ENCODE assay signal across 7 mouse cellular contexts in the genomic region with DNA sequence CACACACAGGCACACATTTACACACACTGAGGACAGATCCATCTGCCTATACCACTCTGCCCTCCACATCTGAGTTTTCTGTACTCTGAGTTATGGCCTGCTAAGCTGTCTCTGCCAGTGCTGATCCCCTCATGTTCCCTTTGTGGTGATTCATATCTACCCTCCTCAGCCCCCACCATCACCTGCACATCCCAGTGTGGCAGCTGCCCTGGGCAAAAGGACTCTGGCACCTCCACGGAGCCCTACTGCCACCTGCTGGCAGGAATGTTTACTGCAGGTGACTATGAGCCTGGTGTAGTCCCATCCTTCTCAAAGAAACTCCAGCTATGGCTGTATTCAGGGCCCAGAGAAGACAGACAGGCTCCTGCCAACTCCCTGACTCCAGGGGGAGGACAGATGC. TPM values are rescaled to one million over a fixed set of nuclear protein-coding genes. Genes with fewer than 3 reads are reported as not detected.
DNase-seq lines count a peak whose midpoint lies in the region; ATAC-seq lines count a peak whose summit lies in the region.

No protein-coding gene starts in this region.

- peak; percentile 86 for DNase-seq in adrenal gland, adult 2 months
- DNase-seq in embryo, embryonic 11 days = peak; percentile 83
- DNase-seq in gastrocnemius, postnatal 25 days = peak; percentile 56
- peak; percentile 89 to 93 for DNase-seq in left cerebral cortex, postnatal 25 days (ENCODE audit: low spot score in 2 of 2)
- DNase-seq in midbrain, embryonic 14.5 days = peak; percentile 89
- DNase-seq in spleen, adult 12 weeks (ENCODE audit: low spot score) = peak; percentile 57

- 0% methylated on average over 1 of the region's 1 CpGs for WGBS in intestine, embryonic 16.5 days
- WGBS in midbrain, embryonic 14.5 days = 0% methylated on average over 1 of the region's 1 CpGs

- no peak overlapping the region for H3K9ac ChIP-seq in intestine, embryonic 16.5 days (ENCODE audit: low read depth, low read length)
- H3K9ac ChIP-seq in midbrain, embryonic 14.5 days (replicated peaks; ENCODE audit: low read length) = no peak overlapping the region

- intact Hi-C loops in left cerebral cortex, postnatal 25 days (cut with DNase I) = loop anchor here (10.0 kb wide), 1 partner anchor 545 kb away; no protein-coding TSS in a partner anchor

- peak; percentile 81 for ATAC-seq in intestine, embryonic 16.5 days
- peak; percentile 59 for ATAC-seq in midbrain, embryonic 14.5 days (ENCODE audit: low FRiP score, low TSS enrichment)

- no peak overlapping the region for H3K4me2 ChIP-seq in intestine, embryonic 16.5 days (ENCODE audit: low read depth, low read length)
- H3K4me2 ChIP-seq in midbrain, embryonic 14.5 days (ENCODE audit: low read length) = no peak overlapping the region

- H3K27ac ChIP-seq in intestine, embryonic 16.5 days (ENCODE audit: low read length) = no peak overlapping the region
- H3K27ac ChIP-seq in midbrain, embryonic 14.5 days (replicated peaks; ENCODE audit: low read depth, low read length) = no peak overlapping the region

- H3K36me3 ChIP-seq in intestine, embryonic 16.5 days (ENCODE audit: control insufficient read depth, insufficient read depth, low read length) = no peaks in the 10 kb centered on the region
- no peaks in the 10 kb centered on the region for H3K36me3 ChIP-seq in midbrain, embryonic 14.5 days (ENCODE audit: control insufficient read depth, insufficient read depth, low read length)

- 0 out of 2 replicates have a peak, but pooled peaks cover 2% of the 10 kb centered on the region for H3K27me3 ChIP-seq in intestine, embryonic 16.5 days (replicated peaks; ENCODE audit: control insufficient read depth, insufficient read depth, low read length)
- no peaks in the 10 kb centered on the region for H3K27me3 ChIP-seq in midbrain, embryonic 14.5 days (ENCODE audit: control insufficient read depth, insufficient read depth, low read length)

- H3K4me3 ChIP-seq in intestine, embryonic 16.5 days (ENCODE audit: low read length) = no peak overlapping the region
- no peak overlapping the region for H3K4me3 ChIP-seq in midbrain, embryonic 14.5 days (replicated peaks; ENCODE audit: low read depth, low read length)

- peaks cover 2% of the 10 kb centered on the region; the same call in 1 of the 2 replicates for H3K9me3 ChIP-seq in intestine, embryonic 16.5 days (ENCODE audit: control insufficient read depth, low read length)
- no peaks in the 10 kb centered on the region for H3K9me3 ChIP-seq in midbrain, embryonic 14.5 days (ENCODE audit: control insufficient read depth, low read length)

- peaks cover 17% of the 10 kb centered on the region for H3K4me1 ChIP-seq in intestine, embryonic 16.5 days (ENCODE audit: control insufficient read depth, insufficient read depth, low read length)
- peaks cover 7% of the 10 kb centered on the region; the same call in 1 of the 2 replicates for H3K4me1 ChIP-seq in midbrain, embryonic 14.5 days (ENCODE audit: control insufficient read depth, insufficient read depth, low read length)

RNA-seq across cellular contexts. Expression of a gene that starts 7.1 kb away (rescaled TPM):
- total RNA-seq in adrenal gland, adult 2 months (2021) = 1 to 10 TPM; 3.6 to 6.9 TPM
- 5.4 and 6.4 TPM in 2 replicates for polyA plus RNA-seq in adrenal gland, adult 2 months (2012; rRNA removed)
- 1 to 10 TPM; 1.2 to 2.1 TPM for total RNA-seq in gastrocnemius, postnatal 25 days (2021)
- polyA plus RNA-seq in intestine, embryonic 16.5 days (2015; fragmentation: Nextera tagmentation; extraction: Ambion mirVana) = 1.1 and 1.4 TPM in 2 replicates
- 10 to 100 TPM; 18.6 to 21.1 TPM for total RNA-seq in left cerebral cortex, postnatal 25 days (2021)
- polyA plus RNA-seq in midbrain, embryonic 14.5 days (2014; fragmentation: Nextera tagmentation; extraction: Ambion mirVana) = 5.3 and 6.0 TPM in 2 replicates

RNA-seq across cellular contexts. Expression of a gene that starts 41.5 kb away (rescaled TPM):
- 1 to 10 TPM in 1 of 2 experiments, under 1 TPM in 1; 0.40 to 1.0 TPM for total RNA-seq in adrenal gland, adult 2 months (2021)
- polyA plus RNA-seq in adrenal gland, adult 2 months (2012; rRNA removed) = 1.9 TPM in 2 replicates
- total RNA-seq in gastrocnemius, postnatal 25 days (2021) = under 1 TPM; 0.16 to 0.20 TPM
- 21.0 and 21.4 TPM in 2 replicates for polyA plus RNA-seq in intestine, embryonic 16.5 days (2015; fragmentation: Nextera tagmentation; extraction: Ambion mirVana)
- total RNA-seq in left cerebral cortex, postnatal 25 days (2021) = 1 to 10 TPM in 1 of 2 experiments, under 1 TPM in 1; 0.76 to 1.2 TPM
- 1.8 and 3.1 TPM in 2 replicates for polyA plus RNA-seq in midbrain, embryonic 14.5 days (2014; fragmentation: Nextera tagmentation; extraction: Ambion mirVana)

RNA-seq across cellular contexts. Expression of a gene that starts 58.5 kb away (rescaled TPM):
- under 1 TPM; 0.17 to 0.24 TPM for total RNA-seq in adrenal gland, adult 2 months (2021)
- 0.07 and 0.22 TPM in 2 replicates for polyA plus RNA-seq in adrenal gland, adult 2 months (2012; rRNA removed)
- total RNA-seq in gastrocnemius, postnatal 25 days (2021) = under 1 TPM; 0.05 to 0.26 TPM
- polyA plus RNA-seq in intestine, embryonic 16.5 days (2015; fragmentation: Nextera tagmentation; extraction: Ambion mirVana) = 0.07 and 0.17 TPM in 2 replicates
- 100 to 1,000 TPM; 270 to 276 TPM for total RNA-seq in left cerebral cortex, postnatal 25 days (2021)
- 8.6 and 10.7 TPM in 2 replicates for polyA plus RNA-seq in midbrain, embryonic 14.5 days (2014; fragmentation: Nextera tagmentation; extraction: Ambion mirVana)

Comparison
In these comparisons a context has a peak if more than half of its experiments do, and no peak if none do; other contexts are left out.
1. RNA of a gene that starts 58.5 kb away (total RNA-seq): 270 to 276 TPM in left cerebral cortex, postnatal 25 days; 0.05 to 0.26 TPM in gastrocnemius, postnatal 25 days and 0.17 to 0.24 TPM in adrenal gland, adult 2 months; every median in the first group is over 100 times any median in the second.
2. Peak in every context shown above with its lines, with median percentiles within 50 percentile points of each other: DNase-seq.